Mouse (Mus musculus) kidney, postnatal 10 days (tissue): Measurements from ENCODE around the gene Selplg.

Experiments used
- DNase-seq: peaks from one replicate; pipeline ENCODE4 v3.0.0; 2021; ENCODE audit warnings: mixed read lengths

Selplg gene

DNA sequence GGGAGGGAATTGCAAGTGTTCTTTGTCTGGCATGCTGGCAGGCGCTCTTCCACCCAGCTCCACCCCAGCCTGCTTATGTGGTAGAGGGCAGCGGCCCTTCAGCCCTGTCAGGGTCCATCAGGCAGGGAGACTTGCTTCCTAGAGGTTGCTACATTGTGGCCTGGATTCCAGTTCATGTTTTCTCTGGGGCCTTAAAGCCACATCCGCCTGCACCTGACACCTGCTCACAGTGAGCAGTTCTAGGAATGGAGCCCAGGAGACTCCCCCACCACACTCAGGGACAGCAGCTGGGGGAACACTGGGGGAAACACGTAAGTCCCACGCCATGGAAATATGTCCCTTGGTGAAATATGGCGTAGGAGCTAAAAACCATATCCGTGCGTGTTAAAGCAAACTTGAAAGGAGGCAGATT lies at the start of gene Selplg:
Gene Selplg, minus strand, starts transcription at position 155 of the 412 bp plus-strand sequence.
- DNase-seq, result no peak

DNA sequence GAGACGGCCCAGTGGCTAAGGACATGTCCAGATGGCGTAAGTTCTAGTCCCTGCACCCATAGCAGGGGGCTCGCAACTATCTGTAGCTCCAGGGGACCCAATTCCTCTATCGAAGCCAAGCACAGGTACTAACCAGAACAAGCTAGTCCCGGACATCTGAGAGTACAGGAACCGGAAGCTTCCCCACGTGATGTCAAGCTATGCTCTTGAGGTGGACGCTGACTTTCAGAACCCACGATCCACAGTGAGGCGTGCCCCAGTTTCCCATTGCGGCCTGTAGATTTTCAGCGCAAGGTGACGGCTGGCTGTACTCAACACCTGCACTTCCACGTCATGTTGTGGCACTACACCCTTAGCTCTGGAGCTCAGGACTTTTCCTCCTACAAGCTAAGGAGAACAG lies 48.7 kb upstream of the Selplg start:
- no peak for DNase-seq

DNA sequence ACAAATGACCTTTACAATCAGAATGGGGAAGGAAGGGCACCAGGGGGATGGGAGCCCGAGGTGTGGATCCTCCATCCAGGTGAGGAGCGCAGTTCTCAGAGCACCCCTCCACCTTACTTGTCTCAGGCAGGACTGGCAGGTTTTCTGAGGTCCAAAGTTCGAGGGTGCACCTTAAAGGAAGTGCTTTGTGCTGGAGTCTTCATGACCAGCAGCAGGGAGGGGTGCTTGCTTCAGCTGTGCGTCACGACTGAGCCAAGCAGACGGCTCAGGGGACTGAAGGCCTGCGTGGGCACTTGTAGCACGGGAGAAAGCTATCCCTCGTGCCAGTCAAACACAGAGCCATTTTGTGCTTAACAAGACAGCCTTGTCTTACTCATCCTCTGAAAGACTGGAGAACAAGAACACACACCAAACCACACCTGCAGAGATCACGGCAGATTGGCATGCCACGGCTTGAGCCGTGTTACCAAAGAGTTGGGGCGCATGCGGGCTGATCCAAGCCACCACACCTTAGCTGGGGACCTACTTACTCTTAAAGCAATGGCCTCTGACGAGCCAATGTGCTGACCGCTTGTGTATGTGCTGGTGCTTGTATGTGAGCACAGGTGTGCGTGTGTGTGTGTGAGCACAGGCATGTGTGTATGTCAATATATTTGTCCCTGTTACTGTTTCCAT lies 46.6 kb upstream of the Selplg start:
- no peak for DNase-seq

- DNase-seq, result no peak
Measured at GRCm38 (mm10) chr5:113877565-113877964, 45.1 kb upstream of the Selplg start.

DNA sequence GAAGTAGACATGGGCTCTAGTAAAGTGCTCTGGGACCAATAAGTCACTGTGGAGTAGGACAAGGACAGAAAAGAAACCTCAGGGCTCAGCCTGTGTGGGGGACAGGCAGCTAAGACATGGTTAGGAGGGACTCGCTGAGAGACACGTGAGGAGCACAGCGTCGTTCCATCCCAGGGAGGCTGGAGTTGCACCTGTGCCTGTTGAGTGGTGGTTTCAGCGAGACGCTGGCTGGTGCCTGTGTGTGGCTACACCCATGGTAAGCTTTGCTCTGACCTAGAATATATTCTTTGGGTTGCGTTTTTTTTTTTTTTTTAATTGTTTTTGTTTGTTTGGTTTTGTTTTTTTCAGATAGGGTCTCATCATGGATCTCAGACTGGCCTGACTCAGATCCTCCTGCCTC lies 43.7 kb upstream of the Selplg start:
- DNase-seq, result no peak

GRCm38 (mm10) chr5:113875625-113876024 lies 43.2 kb upstream of the Selplg start:
- DNase-seq, result no peak

DNA sequence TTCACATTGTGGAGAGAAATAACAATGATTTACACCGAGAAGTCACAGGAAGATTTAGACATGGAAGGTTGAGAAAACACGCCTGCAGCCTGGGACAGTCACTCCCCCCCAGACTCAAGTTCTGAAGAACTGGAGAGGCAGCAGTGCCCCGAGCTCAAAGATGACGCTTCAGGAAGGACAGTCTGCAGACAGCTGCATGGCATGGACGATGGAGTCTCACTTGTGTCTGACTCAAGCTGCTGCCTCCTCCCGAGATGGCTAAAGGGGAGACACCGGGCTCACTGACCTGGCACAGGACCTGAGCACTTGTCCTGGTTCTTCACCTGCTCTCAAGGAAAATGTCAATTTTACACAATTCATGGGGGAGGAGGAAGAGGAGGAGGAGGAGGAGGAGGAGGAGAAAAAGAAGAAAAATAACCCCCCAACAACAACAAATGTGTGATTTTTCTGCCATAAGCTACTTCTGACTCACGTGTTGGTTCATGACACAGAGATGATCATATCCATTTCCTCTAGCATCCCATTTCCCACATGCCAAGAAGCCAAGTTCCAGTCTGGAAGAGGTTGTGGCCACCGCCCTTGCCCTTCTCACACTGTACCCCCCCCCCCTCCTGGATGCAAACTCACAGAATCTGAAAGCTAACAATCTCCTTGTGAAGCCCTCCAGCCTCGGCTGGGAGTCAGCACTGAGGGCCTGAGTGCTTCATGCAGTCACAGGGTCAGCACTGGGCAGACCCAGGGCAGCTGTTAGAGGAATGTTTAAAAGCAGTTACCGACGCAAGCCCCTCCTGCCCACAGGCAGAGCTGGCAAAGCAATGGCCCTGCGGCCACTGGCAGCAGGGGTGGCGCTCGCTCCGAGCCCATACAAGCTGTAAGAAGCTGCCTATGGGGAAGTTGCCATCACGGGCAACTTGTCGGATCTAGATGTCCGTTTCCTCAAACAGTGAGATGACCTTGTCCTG lies 41.9 kb upstream of the Selplg start:
- peak; percentile 28 for DNase-seq

- peak; percentile 85 for DNase-seq
Measured at GRCm38 (mm10) chr5:113872936-113873912, 40.8 kb upstream of the Selplg start.

GRCm38 (mm10) chr5:113871903-113872548 lies 39.6 kb upstream of the Selplg start:
- peak; percentile 45 for DNase-seq

GRCm38 (mm10) chr5:113870393-113871040 lies 38.1 kb upstream of the Selplg start:
- peak; percentile 51 for DNase-seq

DNA sequence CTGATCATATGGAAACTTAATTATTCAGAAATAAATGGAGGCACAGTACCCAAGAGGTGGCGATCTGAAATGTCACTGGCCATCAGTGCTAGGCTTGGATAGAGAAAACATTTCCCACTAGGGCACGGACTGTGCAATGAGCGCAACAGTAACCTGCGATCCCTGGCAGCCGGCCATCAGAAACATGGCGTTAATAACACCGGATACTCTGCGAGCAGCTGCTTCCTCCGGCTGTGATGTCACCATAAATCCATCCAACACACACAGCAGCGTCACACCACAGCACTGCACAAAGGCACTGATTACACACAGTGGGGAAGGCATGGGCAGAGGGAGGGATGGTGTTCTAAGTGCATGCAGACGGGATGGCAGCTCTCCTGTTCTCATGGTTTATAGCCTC lies 36.7 kb upstream of the Selplg start:
- peak; percentile 93 for DNase-seq

DNA sequence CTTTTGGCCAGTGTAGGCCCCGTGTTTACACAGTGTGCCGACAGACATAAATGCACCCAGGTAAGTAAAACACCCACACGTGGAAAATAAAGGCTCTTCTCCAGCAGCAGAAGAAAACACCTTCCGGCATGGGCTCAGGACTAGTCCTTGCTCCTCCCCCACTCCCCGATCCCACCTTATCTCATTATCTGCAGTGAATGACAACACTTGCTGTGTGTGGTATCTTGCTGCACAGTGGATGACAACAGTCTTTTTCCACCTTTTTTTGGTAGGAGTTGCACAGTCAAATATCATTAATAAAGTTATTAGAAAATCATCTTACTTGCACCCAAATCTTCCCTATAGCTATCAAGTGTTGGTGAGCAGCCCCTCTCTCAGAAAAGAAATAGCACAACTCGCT lies 32.5 kb upstream of the Selplg start:
- no peak for DNase-seq

DNA sequence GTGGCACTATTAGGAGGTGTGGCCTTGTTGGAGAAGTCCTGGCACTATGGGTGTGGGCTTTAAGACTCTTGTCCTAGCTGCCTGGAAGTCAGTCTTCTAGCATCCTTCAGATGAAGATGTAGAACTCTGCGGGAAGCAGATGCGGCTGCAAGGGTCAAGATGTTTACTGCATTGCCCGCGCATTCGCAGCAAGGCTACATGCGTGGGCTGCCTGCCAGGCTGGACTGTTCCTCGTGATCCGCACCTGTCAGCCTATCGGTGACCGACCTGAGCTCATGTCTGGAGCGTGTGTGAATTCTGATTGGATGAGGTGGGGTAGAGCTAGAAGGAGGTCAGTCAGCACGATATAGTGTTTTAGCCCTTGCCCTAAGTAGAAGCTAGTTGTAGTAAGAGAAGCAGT lies 31.6 kb upstream of the Selplg start:
- no peak for DNase-seq

DNA sequence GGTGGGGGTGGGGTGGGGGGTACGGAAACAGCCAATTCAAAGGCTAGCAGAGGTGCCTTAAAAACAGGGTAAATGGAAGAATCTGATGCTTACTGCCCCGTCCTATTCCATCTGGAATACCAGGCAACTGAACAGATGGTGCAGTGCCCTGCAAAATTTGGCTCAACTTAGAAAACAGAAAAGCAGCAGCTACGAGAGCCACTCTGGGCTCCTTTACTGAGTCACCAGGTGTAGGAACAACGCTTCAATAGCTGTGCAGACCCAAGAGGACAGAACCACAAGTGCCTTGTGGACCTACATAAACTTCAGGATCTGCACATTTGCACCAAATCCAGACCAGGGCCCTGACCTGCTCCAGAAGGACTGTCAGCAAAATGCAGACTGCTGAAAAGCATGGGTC lies 30.0 kb upstream of the Selplg start:
- no peak for DNase-seq

GRCm38 (mm10) chr5:113861294-113861693 lies 28.9 kb upstream of the Selplg start:
- DNase-seq, result peak; percentile 56

- DNase-seq, result peak; percentile 71
Measured at GRCm38 (mm10) chr5:113858971-113859370, 26.5 kb upstream of the Selplg start.

- no peak for DNase-seq
Measured at GRCm38 (mm10) chr5:113858550-113858949, 26.1 kb upstream of the Selplg start.

DNA sequence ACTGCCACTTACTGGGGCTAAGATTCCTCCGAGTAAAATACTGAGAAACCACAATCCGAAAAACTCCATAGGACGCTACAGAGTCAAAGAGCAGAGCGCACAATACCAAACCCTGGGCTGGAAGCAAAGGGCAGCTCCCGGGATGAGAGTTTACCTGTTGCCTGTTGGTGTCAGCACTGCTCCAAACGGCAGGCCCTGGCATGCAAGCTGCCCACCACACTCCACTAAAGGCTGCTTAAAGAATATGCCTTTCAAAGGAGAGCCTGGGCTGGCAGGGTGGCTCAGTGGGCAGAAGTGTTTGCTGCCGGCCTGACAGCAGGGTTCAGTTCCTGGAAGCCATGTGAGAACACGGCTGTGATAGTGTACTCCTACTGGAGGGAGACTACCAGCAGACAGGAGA lies 25.2 kb upstream of the Selplg start:
- DNase-seq, result no peak

GRCm38 (mm10) chr5:113856631-113857030 lies 24.2 kb upstream of the Selplg start:
- DNase-seq, result no peak

DNA sequence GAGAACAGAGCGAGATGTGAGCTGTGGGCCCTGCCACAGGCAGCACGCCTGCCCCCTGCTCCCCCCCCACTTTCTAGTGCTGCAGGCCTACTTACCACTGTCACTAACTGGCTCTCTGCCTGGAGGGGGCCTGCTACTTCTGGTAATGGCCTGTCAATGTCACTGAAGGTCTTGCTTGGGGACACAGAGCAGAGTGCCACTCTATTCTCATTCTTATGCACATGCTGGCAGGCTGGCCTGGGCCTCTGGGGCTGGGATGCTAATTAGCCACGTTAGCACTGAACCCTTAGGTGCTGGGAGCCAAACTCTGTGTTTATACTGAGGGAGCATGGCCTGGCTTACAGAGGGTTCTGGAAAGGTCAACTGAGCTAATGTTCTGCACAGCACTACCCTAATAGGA lies 23.3 kb upstream of the Selplg start:
- DNase-seq, result peak; percentile 55

DNA sequence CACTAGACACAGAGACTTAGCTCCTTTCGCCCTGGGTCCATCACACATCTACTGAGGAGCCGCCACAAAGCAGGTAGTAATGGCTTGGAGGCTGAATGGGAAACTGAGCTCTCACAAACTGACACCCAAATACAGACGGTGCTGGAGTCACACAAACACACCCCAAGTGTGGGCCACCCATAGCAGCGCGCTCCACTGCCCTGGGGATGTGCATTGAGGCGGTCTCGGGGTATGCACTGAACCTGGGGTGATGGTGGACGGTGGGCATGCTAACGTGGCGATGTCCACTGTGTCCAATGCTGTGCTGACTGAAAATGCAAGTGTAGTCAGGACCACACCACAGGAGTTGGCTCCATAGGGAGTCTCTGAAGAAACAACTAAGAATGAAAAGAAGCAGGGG lies 22.7 kb upstream of the Selplg start:
- no peak for DNase-seq

DNA sequence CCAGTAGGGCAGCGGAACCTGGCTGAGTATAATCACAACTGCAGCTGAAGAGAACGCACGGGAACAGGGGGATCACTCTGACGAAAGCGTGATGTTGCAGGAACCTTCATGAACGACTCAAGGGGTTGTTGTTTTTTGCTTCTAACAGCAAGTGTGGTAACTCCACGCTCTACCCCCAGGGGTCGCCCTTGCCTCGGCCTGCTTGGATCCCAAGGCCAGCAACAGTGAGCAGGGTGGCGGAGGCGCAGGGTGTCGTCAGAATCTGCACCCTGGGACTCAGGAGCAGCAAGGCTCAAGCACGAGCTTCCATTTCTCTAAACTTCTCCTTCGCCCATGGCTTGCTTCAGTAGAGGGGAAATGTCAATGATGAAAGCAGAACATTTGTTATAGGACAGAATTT lies 22.1 kb upstream of the Selplg start:
- peak; percentile 93 for DNase-seq
